Mouse (Mus musculus) hindbrain, embryonic 14.5 days (tissue): Measurements from ENCODE around the gene Prr29. TPM values are rescaled to one million over a fixed set of nuclear protein-coding genes. Genes with fewer than 3 reads are reported as not detected.

Experiments used
- polyA plus RNA-seq: library from polyadenylated mRNA; unstranded; fragments of >200 nt; fragmentation: Nextera tagmentation; extraction: Ambion mirVana; gene quantifications from 2 replicates; pipeline ENCODE4 v1.2.1, GENCODE M21; 2014

The Prr29 gene
- polyA plus RNA-seq, 1 experiment from 2014 or later: not detected

Other genes with a start within 250 kb of the Prr29 start
- gene Gm10840, start 204.6 kb upstream of the Prr29 start, polyA plus RNA-seq: not detected in 2 replicates
- gene Limd2, start 204.6 kb upstream of the Prr29 start, polyA plus RNA-seq: 140 and 158 TPM in 2 replicates
- 27.4 and 30.1 TPM in 2 replicates for gene Strada, start 163.3 kb upstream of the Prr29 start, polyA plus RNA-seq
- gene Ccdc47, start 149.1 kb upstream of the Prr29 start, polyA plus RNA-seq: 76.6 and 94.5 TPM in 2 replicates
- gene Ddx42, start 148.5 kb upstream of the Prr29 start, polyA plus RNA-seq: 78.0 and 82.2 TPM in 2 replicates
- 31.4 and 31.9 TPM in 2 replicates for gene Ftsj3, start 109.4 kb upstream of the Prr29 start, polyA plus RNA-seq
- gene Psmc5, start 109.3 kb upstream of the Prr29 start, polyA plus RNA-seq: 282 and 287 TPM in 2 replicates
- 12.8 and 16.8 TPM in 2 replicates for gene Smarcd2, start 92.5 kb upstream of the Prr29 start, polyA plus RNA-seq
- gene Tcam1, start 88.8 kb upstream of the Prr29 start, polyA plus RNA-seq: 0.08 and 0.43 TPM in 2 replicates
- not detected in 2 replicates for gene Gh, start 63.6 kb upstream of the Prr29 start, polyA plus RNA-seq
- gene Cd79b, start 50.7 kb upstream of the Prr29 start, polyA plus RNA-seq: 0.86 and 0.92 TPM in 2 replicates
- not detected in 2 replicates for gene Scn4a, start 12.2 kb upstream of the Prr29 start, polyA plus RNA-seq
- 13.6 and 18.6 TPM in 2 replicates for gene Icam2, start 22.6 kb downstream of the Prr29 start, polyA plus RNA-seq
- 5.0 and 7.2 TPM in 2 replicates for gene Ern1, start 122.4 kb downstream of the Prr29 start, polyA plus RNA-seq
- gene Tex2, start 248.0 kb downstream of the Prr29 start, polyA plus RNA-seq: 40.1 and 41.4 TPM in 2 replicates